Mouse (Mus musculus) stomach, embryonic 15.5 days (tissue): ENCODE data around the gene Polg. TPM values are rescaled to one million over a fixed set of nuclear protein-coding genes. Genes with fewer than 3 reads are reported as not detected.

Experiments used
- ATAC-seq: fragments of 200-750 bp; cut with Nextera tagmentation; 2 replicates; pipeline ENCODE4 v1.8.0; 2017; ENCODE audit warnings: low read depth, moderate number of reproducible peaks, moderate TSS enrichment; ENCODE audit not compliant: insufficient read depth, low FRiP score
- H3K27ac ChIP-seq: fragments of 300-500 bp; sonication (generic); 2 replicates; pipeline ENCODE4 v1.5.1; 2015; ENCODE audit warnings: mild to moderate bottlenecking, inconsistent platforms
- H3K27me3 ChIP-seq: fragments of 300-500 bp; sonication (generic); replicated peaks from 2 replicates; pipeline ENCODE4 v1.6.1; 2015; ENCODE audit warnings: inconsistent platforms
- H3K36me3 ChIP-seq: fragments of 300-500 bp; sonication (generic); 2 replicates; pipeline ENCODE4 v1.6.1; 2015; ENCODE audit warnings: inconsistent platforms
- H3K4me1 ChIP-seq: fragments of 300-500 bp; sonication (generic); 2 replicates; pipeline ENCODE4 v1.6.1; 2015; ENCODE audit warnings: inconsistent platforms
- H3K4me2 ChIP-seq: fragments of 300-500 bp; sonication (generic); 2 replicates; pipeline ENCODE4 v1.6.1; 2015; ENCODE audit warnings: mild to moderate bottlenecking, inconsistent platforms
- H3K4me3 ChIP-seq: fragments of 300-500 bp; sonication (generic); replicated peaks from 2 replicates; pipeline ENCODE4 v1.5.1; 2015; ENCODE audit warnings: inconsistent platforms
- H3K9ac ChIP-seq: fragments of 300-500 bp; sonication (generic); 2 replicates; pipeline ENCODE4 v1.6.1; 2015; ENCODE audit warnings: inconsistent platforms
- H3K9me3 ChIP-seq: fragments of 300-500 bp; sonication (generic); 2 replicates; pipeline ENCODE4 v1.6.1; 2016; ENCODE audit warnings: inconsistent platforms
- WGBS: fragments of 180-500 bp; shearing (Covaris S2); methylation state at CpG from one replicate; pipeline ENCODE4 v1.1.7; 2015; 5-methylcytosine and 5-hydroxymethylcytosine counted together
- polyA plus RNA-seq: library from polyadenylated mRNA; unstranded; fragments of >200 nt; fragmentation: Nextera tagmentation; extraction: Ambion mirVana; gene quantifications from 2 replicates; pipeline ENCODE4 v1.2.1, GENCODE M21; 2015

The Polg gene
- polyA plus RNA-seq, 1 experiment from 2014 or later = 32.9 TPM

DNA sequence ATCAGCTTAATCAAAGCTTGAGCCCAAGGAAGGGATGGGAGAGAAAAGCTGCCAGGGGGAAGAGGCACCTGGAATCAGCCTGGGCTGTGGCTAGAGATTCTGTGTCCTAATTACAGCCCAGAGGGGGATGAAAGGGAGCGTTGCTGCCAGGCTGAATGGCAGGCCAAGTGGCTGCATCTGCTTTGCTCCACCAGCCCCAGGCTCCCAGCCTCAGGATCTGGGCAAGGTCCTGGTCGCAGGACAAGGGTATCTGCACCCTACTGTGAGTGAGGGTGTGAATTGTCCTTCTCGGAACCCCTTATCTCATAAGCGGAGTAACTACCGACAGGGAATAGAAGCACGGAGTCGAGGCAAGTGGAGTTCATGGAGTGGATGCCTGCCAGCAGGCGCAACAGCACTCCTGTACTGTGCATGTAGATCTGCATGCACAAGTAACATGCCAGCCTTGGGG, 35.4 kb upstream of the Polg start:
- peaks cover 97% of the 10 kb centered on the region for H3K27me3 ChIP-seq
- H3K4me2 ChIP-seq = no peak overlapping the region
- H3K36me3 ChIP-seq = no peaks in the 10 kb centered on the region
- no peak overlapping the region for H3K27ac ChIP-seq
- no peak overlapping the region for H3K9ac ChIP-seq
- H3K9me3 ChIP-seq = no peaks in the 10 kb centered on the region
- ATAC-seq = no peak
- no peak overlapping the region for H3K4me3 ChIP-seq
- peaks cover 17% of the 10 kb centered on the region for H3K4me1 ChIP-seq
- 6% methylated on average over 8 of the region's 8 CpGs for WGBS

DNA sequence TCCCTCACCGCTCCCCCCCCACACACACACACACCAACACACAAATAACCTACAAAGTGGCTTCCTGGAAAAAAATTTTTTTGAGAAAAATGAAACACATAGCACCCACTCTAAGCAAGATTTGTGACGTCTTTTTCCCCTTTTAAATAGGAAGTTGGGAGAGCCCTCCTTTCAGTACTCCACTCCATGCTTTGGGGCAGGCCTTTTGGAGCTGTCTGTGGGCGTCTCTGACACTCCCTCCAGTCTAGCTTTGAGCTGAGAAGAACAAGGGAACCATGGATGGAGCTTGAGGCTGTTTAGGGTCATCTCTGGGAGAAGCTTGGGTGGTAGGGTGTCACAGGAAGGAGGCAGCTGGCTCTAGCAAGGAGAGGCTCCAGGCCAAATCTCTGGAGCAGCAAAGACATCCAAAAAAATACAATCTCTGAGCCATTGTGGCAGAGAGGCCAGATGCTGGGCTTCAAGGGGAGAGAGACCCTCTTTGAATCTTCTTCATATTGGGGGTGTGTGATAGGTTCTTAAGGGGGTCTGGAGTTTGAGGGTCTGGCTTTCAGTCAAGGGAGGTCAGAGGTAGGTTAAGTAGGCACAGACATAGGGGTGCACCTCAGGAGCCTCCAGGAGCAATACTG, 34.6 kb upstream of the Polg start:
- Histone ChIP-seq H3K27me3 (peaks cover 97% of the 10 kb centered on the region), H3K4me2 (no peak overlapping the region), H3K4me1 (peaks cover 13% of the 10 kb centered on the region), H3K27ac (no peak overlapping the region), H3K36me3 (no peaks in the 10 kb centered on the region), H3K9ac (no peak overlapping the region), H3K4me3 (no peak overlapping the region), H3K9me3 (no peaks in the 10 kb centered on the region)
- ATAC-seq = no peak
- WGBS = 2% methylated on average over 3 of the region's 3 CpGs

DNA sequence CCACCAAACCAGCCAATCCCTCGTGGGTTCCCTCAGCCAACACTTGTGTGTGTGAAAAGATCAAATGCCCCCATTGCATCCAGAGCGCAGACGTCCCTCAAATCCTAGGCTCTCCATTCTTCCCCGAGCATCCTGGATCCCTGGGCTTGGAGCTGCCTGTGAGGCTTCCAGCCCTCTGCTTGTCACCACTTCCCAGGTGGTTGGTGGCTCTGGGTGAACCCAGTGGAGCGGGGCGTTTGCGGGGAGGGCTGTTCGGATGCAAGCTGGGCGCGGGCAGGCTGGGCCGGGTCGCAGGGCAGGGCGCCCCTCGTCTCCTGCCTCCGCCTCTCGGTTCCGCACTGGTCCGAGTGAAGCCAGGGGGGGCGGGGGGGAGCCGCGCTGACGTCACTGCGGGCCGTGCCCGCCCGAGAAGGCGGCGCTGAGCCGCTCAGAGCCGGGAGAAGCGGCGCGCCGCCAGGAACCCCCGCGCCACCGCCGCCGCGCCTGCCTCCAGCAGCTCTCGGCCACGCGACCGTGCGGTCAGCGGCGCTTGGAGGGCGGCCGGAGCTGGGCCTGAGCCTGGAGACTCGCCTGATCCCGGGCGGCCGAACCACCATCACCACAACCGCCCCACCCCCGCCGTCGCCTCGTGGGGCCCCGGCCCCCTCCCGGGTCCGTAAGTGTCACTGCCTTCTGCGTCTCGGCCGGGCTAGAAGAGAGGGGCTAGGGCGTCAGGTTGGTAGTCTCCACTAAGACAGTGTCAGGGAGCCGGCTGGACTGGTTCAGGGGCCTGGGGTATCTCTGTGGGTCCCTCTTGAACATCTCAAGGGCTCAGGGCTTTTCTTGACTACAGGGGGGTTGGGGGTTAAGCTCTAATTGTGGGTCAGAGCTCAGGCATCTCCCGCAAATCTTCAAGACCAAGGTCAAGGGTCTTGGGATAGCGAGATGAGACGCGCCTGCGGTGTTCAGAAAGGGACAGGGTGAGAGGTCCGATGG, 33.7 kb upstream of the Polg start:
- no peak overlapping the region for H3K9ac ChIP-seq
- H3K9me3 ChIP-seq = no peaks in the 10 kb centered on the region
- H3K27me3 ChIP-seq = peaks cover 94% of the 10 kb centered on the region
- no peaks in the 10 kb centered on the region for H3K36me3 ChIP-seq
- WGBS = under 1% methylated on average over 66 of the region's 72 CpGs
- peaks cover 11% of the 10 kb centered on the region for H3K4me1 ChIP-seq
- peak overlapping the region; percentile 20 for H3K4me3 ChIP-seq
- H3K4me2 ChIP-seq = peak overlapping the region; percentile 41
- H3K27ac ChIP-seq = no peak overlapping the region
- no peak for ATAC-seq

DNA sequence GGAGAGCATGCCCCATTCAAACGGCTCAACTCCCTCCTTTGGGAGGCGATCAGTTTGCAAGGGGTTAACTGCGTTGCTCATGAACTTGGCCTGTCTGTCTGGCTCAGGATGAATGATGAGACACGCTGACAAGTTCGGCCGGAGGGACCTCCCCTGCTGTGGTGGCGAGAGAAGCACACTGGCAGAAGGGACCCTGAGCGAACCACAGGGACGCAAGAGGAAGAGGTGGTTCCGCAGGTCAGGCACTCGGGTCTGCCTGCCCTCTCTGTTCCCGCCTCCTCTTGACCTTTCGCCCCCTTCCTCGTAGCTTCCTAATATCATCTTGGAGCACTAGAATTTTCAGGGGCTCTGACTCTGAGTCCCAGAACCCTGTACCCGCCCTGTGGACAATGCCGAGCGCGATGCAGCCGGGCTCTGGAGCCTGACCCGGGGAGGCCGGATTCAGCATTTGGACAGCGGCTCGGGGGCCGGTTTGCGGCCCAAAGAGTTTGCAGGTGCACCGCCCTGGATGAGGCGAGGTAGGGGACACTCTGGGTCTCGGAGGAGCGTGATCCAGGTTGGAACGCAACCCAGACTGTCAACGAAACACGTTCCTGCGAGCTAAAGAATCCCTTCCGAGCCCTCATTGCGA, 32.9 kb upstream of the Polg start:
- H3K27me3 ChIP-seq = peaks cover 94% of the 10 kb centered on the region
- no peak overlapping the region for H3K4me3 ChIP-seq
- H3K9me3 ChIP-seq = no peaks in the 10 kb centered on the region
- WGBS = 1% methylated on average over 35 of the region's 35 CpGs
- H3K4me2 ChIP-seq = no peak overlapping the region
- no peak for ATAC-seq
- peaks cover 7% of the 10 kb centered on the region; the same call in 1 of the 2 replicates for H3K4me1 ChIP-seq
- no peak overlapping the region for H3K27ac ChIP-seq
- H3K36me3 ChIP-seq = no peaks in the 10 kb centered on the region
- H3K9ac ChIP-seq = no peak overlapping the region

DNA sequence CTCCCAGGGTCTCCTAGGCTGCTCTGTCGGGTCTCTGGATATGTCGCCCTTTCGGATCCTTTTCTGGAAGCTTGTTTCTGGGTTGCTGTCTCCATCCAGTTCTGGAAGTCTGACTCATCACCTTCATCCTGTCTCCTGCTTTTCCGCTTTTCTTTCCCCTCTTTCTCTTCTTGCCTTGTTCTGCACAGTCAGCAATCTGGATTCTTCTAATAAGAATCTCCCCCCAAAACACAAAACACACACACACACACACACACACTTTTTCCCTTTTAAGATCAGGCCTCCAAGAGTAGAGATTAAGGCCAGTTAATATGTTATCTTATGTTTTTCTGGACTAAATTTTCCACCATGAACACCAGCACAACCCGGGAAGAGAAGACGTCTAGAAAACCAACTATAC, 32.2 kb upstream of the Polg start:
- WGBS = 7% methylated on average over 6 of the region's 6 CpGs
- Histone ChIP-seq H3K9ac (no peak overlapping the region), H3K27ac (no peak overlapping the region), H3K4me1 (peaks cover 7% of the 10 kb centered on the region; the same call in 1 of the 2 replicates), H3K9me3 (no peaks in the 10 kb centered on the region), H3K36me3 (no peaks in the 10 kb centered on the region), H3K27me3 (peaks cover 92% of the 10 kb centered on the region), H3K4me2 (no peak overlapping the region), H3K4me3 (no peak overlapping the region)
- ATAC-seq = no peak

DNA sequence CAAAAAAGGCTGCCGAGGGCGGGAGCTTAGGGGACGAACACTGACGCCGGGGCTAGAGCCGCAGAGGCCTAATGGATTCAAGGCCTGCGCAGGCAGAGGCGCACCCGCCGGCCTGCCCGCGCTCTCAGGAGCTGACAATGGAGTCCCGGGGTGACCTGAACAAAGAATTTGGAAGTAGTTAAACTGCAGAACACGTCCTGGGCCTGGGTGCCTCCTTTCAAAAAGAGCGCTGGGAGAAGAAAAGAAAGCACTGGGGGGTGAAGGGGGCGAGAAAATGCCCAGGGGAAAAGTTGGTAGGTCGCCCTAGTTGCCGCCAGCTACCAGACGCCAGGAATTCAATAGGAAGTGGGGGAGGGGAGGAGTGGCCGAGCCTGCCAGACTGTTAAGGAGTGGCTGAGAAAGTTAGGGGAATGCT, 31.5 kb upstream of the Polg start:
- 3% methylated on average over 20 of the region's 20 CpGs for WGBS
- Histone ChIP-seq H3K4me1 (peaks cover 7% of the 10 kb centered on the region; the same call in 1 of the 2 replicates), H3K9ac (no peak overlapping the region), H3K27ac (no peak overlapping the region), H3K36me3 (no peaks in the 10 kb centered on the region), H3K4me3 (no peak overlapping the region), H3K4me2 (no peak overlapping the region), H3K9me3 (no peaks in the 10 kb centered on the region), H3K27me3 (peaks cover 86% of the 10 kb centered on the region)
- no peak for ATAC-seq

DNA sequence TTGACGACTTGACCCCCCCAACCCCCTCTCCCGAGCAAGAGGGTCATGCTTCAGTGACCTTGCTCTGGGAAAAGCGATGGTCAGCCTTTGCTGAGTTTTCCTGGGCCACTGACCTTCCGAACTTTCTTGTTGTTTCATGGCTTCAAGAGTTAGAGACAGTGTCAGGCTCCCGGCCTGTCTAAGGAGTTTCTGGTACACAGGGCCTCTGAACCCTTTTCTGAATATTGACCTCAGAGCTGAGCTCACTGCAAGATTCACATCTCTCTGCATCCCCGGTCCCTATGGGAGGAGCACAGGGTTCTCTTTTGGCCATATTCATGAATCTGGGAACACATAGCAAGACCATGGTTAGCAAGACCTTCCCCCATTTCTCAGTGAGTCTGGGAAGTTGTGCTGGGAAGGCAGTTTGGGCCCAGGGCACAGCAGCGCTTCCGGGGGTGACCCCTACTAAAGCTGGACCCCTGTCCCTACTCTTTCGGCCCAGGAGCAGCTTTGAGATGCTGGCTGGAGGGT, 30.7 kb upstream of the Polg start:
- Histone ChIP-seq H3K4me2 (no peak overlapping the region), H3K9ac (no peak overlapping the region), H3K36me3 (no peaks in the 10 kb centered on the region), H3K4me1 (peaks cover 7% of the 10 kb centered on the region; the same call in 1 of the 2 replicates), H3K27ac (no peak overlapping the region), H3K27me3 (peaks cover 77% of the 10 kb centered on the region), H3K4me3 (no peak overlapping the region), H3K9me3 (no peaks in the 10 kb centered on the region)
- ATAC-seq = no peak
- WGBS = 10% methylated on average over 9 of the region's 9 CpGs

DNA sequence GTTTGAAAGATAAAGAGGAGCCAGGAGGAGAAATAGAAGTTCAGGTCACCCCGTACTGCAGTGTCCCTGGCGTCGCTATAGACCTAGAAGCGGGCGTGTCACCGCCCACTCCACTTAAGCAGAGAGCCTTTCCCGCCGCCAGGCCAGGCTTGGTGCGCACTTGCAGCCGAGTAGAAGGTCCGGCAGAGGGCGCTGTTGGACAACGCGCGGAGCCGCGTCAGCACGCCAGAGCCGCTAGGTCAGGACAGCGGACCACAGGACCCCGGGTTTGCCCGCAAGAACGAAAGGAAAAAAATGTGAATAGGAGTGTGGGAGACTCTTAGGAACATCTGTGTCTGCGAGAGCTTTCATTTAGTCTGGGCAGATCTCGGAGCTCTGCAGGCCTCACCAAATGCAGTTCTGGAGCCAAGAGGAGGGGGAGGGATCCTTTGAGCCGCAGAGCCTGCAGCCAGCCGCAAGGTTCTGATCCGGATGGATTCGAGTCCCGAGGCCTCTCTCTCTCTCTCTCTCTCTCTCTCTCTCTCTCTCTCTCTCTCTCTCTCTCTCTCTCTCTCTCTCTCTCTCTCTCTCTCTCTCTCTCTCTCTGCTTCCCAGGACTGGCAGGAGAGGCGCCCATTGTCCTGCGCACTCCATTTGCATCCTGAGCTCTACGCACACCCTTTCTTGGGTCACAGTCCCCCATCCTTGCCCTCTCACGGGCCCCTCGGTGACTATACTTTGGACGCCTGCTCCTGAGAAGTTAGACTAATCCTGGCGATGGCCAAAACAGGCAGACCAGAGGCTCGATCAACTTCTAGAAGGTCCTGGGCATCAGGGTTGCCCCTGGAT, 30.0 kb upstream of the Polg start:
- Histone ChIP-seq H3K36me3 (no peaks in the 10 kb centered on the region), H3K4me2 (peak overlapping the region; percentile 51), H3K4me1 (peaks cover 7% of the 10 kb centered on the region; the same call in 1 of the 2 replicates), H3K27ac (no peak overlapping the region), H3K4me3 (peak overlapping the region; percentile 30), H3K9ac (no peak overlapping the region), H3K9me3 (no peaks in the 10 kb centered on the region), H3K27me3 (peaks cover 71% of the 10 kb centered on the region)
- WGBS = 1% methylated on average over 38 of the region's 38 CpGs
- ATAC-seq = peak; percentile 59

DNA sequence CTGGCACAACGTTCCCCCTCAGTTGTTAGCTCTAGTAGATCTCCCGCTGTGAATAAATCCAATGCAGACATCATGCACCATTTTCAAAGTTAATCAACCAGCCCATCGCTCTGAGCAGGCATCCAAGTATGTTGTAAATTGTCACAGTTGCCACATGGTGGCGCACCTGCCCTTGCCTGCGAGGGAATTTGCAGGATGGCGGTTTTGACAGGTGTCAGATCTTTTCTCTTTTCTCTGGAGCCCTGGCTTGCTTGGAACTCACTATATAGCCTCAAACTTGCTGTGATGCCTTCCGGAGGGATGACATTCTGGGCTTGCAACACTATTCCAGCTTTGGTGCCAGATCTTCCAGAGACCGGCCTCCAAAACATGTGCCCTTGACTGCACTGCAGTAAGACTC, 27.8 kb upstream of the Polg start:
- WGBS = 14% methylated on average over 8 of the region's 8 CpGs
- Histone ChIP-seq H3K9me3 (no peaks in the 10 kb centered on the region), H3K27me3 (peaks cover 52% of the 10 kb centered on the region), H3K4me3 (no peak overlapping the region), H3K27ac (no peak overlapping the region), H3K4me2 (no peak overlapping the region), H3K4me1 (no peaks in the 10 kb centered on the region), H3K36me3 (no peaks in the 10 kb centered on the region), H3K9ac (no peak overlapping the region)
- ATAC-seq = no peak

DNA sequence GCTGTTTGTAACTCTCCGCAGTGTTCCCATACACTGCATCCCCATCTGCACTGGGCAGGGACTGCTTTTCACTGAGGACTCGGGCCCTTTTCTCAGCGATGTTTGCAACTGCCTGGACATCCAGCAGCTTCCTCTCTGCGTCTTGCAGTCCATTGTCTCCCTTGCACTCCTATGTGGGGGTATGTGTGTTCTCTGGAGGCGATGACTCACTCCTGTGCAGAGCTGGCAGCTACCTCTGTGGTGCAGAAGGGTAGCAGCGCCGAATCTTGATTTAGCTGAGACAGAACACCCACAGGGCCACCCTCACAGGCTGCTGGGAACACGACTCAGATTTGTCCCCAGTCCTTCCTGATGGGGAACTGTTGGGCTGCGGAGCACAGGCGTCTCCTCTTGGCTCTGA, 20.4 kb upstream of the Polg start:
- H3K4me3 ChIP-seq = no peak overlapping the region
- H3K4me1 ChIP-seq = no peaks in the 10 kb centered on the region
- H3K36me3 ChIP-seq = no peaks in the 10 kb centered on the region
- 54% methylated on average over 10 of the region's 10 CpGs for WGBS
- no peak overlapping the region for H3K27ac ChIP-seq
- H3K9me3 ChIP-seq = no peaks in the 10 kb centered on the region
- ATAC-seq = no peak
- H3K27me3 ChIP-seq = 0 out of 2 replicates have a peak, but pooled peaks cover 4% of the 10 kb centered on the region
- H3K9ac ChIP-seq = no peak overlapping the region
- H3K4me2 ChIP-seq = no peak overlapping the region

DNA sequence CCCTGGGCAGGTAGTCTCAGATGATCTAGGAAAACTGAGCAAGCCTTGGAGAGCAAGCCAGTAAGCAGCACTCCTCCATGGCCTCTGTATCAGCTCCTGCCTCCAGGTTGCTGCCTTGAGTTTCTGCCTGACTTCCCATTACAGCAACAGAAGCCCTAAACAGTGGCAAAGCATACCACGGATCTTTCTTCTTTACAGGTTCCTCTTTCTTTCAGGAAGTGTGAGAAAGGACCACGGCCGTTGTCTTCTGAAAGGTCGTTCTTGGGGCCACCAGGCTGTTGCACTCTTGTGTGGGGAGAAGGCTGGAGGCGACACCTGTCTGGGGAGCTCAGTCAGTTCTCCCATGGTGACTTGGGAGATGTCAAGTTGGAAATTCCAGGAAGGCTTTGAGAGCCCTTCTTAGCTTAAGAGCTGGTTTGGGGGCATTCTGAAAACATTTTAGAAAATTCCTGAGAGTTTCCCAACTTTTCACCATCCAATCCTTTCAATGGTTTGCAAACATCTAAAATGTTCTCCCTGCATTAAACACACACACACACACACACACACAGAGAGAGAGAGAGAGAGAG, 8.8 kb upstream of the Polg start:
- no peak for ATAC-seq
- Histone ChIP-seq H3K9me3 (no peaks in the 10 kb centered on the region), H3K4me3 (no peak overlapping the region), H3K36me3 (no peaks in the 10 kb centered on the region), H3K27me3 (no peaks in the 10 kb centered on the region), H3K9ac (no peak overlapping the region), H3K4me2 (no peak overlapping the region), H3K4me1 (no peaks in the 10 kb centered on the region), H3K27ac (no peak overlapping the region)
- 69% methylated on average over 5 of the region's 5 CpGs for WGBS
